Mouse (Mus musculus) adrenal gland, adult 10 weeks (tissue): ENCODE data around the gene Olfr50. TPM values are rescaled to one million over a fixed set of nuclear protein-coding genes. Genes with fewer than 3 reads are reported as not detected.

ENCODE experiments used
- polyA plus RNA-seq: library from polyadenylated mRNA; stranded (reverse); fragments of 350-450 nt; fragmentation: Illumina TruSeq; extraction: RNeasy Lipid Tissue Mini Kit (QIAGEN cat#74804); gene quantifications from one replicate; pipeline ENCODE4 v1.2.3, GENCODE M21; 2014; ENCODE audit warnings: low read depth, low replicate concordance

The Olfr50 gene
- polyA plus RNA-seq, result not detected

GRCm38 (mm10) chr2:36790238-36790637 lies at the start of gene Olfr50:
Olfr50 (plus strand) TSS chr2:36790538.

GRCm38 (mm10) chr2:36783976-36784375 lies 6.4 kb upstream of the Olfr50 start, which contains the start of gene Olfr348:
Olfr348 (plus strand) TSS chr2:36784276.

DNA sequence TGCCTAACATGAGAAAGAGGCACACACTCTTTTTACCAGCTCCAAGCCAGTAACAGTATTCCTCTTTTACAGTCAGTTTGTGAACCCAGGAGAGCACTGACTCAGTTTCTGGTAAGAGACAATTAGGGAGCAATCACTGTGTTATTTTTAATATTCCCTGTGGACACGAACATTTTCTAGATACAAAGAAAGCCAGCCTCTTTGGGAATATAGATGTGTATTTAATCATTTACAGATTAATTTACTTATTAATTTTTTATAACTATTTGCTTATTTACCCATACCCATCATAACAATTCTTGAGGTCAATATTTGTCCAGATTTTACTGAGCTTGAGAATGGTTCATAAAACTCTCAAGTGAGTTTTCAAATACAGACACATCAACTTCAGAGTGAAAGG lies 26.6 kb downstream of the Olfr50 start, which contains the start of gene Olfr3:
TSS of gene Olfr3 (minus strand) at position 101 of the 400 bp plus-strand sequence.

GRCm38 (mm10) chr2:36846010-36846409 lies 55.7 kb downstream of the Olfr50 start, which contains the start of gene Olfr350:
Olfr350 (plus strand) TSS chr2:36846310.

Other genes with a start within 250 kb of the Olfr50 start
- gene Olfr344, start 223.9 kb upstream of the Olfr50 start, polyA plus RNA-seq, result not detected
- gene Olfr345, start 150.5 kb upstream of the Olfr50 start, polyA plus RNA-seq, result not detected
- not detected for gene Olfr346, start 104.8 kb upstream of the Olfr50 start, polyA plus RNA-seq
- gene Olfr347, start 58.6 kb upstream of the Olfr50 start, polyA plus RNA-seq, result not detected
- not detected for gene Olfr348, start 6.3 kb upstream of the Olfr50 start, polyA plus RNA-seq
- not detected for gene Olfr3, start 26.5 kb downstream of the Olfr50 start, polyA plus RNA-seq
- not detected for gene Olfr350, start 55.8 kb downstream of the Olfr50 start, polyA plus RNA-seq
- gene Olfr351, start 72.1 kb downstream of the Olfr50 start, polyA plus RNA-seq, result not detected
- not detected for gene Olfr352, start 77.9 kb downstream of the Olfr50 start, polyA plus RNA-seq
- not detected for gene Olfr353, start 102.4 kb downstream of the Olfr50 start, polyA plus RNA-seq
- not detected for gene Olfr354, start 115.1 kb downstream of the Olfr50 start, polyA plus RNA-seq
- not detected for gene Olfr355, start 138.4 kb downstream of the Olfr50 start, polyA plus RNA-seq
- not detected for gene Olfr356, start 146.6 kb downstream of the Olfr50 start, polyA plus RNA-seq
- not detected for gene Olfr357, start 203.3 kb downstream of the Olfr50 start, polyA plus RNA-seq
- not detected for gene Olfr358, start 218.8 kb downstream of the Olfr50 start, polyA plus RNA-seq